15 mouse cellular contexts compared by ENCODE assay signal in genomic region chr8:46843855-46844254, GRCm38 (mm10).
DNase-seq lines count a peak whose midpoint lies in the region; ATAC-seq and TF ChIP-seq lines count a peak whose summit lies in the region.
"Had no signal": no experiment of that assay in that cellular context is flagged by ENCODE, and none has a peak within 500 bp of the region (broad histone marks: within the 10 kb centered on the region; RNA-seq: fewer than 3 reads in every experiment).

No protein-coding gene starts in this region.

- intact Hi-C loops in gastrocnemius, adult 2 months (cut with DNase I), result loop anchor here (2.0 to 5.0 kb wide), 2 partner anchors 42 to 103 kb away; no protein-coding TSS in a partner anchor

- H3K27me3 ChIP-seq in kidney, embryonic 16.5 days (ENCODE audit: insufficient read depth, low read length), result no peaks in the 10 kb centered on the region
- no peaks in the 10 kb centered on the region for H3K27me3 ChIP-seq in neural tube, embryonic 13.5 days
- H3K27me3 ChIP-seq in neural tube, embryonic 15.5 days (replicated peaks), result no peaks in the 10 kb centered on the region
- H3K27me3 ChIP-seq in stomach, embryonic 16.5 days (ENCODE audit: control insufficient read depth, insufficient read depth, low read length), result no peaks in the 10 kb centered on the region
- H3K27me3 ChIP-seq: limb, embryonic 15.5 days; midbrain, embryonic 13.5 days had no signal

- TF ChIP-seq CTCF in gastrocnemius, adult 2 months (IDR thresholded peaks at IDR 0.05), result no peak

- H3K4me2 ChIP-seq in kidney, embryonic 16.5 days (replicated peaks; ENCODE audit: low read depth, low read length), result no peak overlapping the region
- no peak overlapping the region for H3K4me2 ChIP-seq in neural tube, embryonic 13.5 days
- no peak overlapping the region for H3K4me2 ChIP-seq in neural tube, embryonic 15.5 days
- H3K4me2 ChIP-seq in stomach, embryonic 16.5 days (ENCODE audit: low read depth, low read length), result no peak overlapping the region
- H3K4me2 ChIP-seq: hindbrain, embryonic 14.5 days; limb, embryonic 15.5 days; midbrain, embryonic 13.5 days had no signal

- no peaks in the 10 kb centered on the region for H3K9me3 ChIP-seq in kidney, embryonic 16.5 days (ENCODE audit: low read length)
- H3K9me3 ChIP-seq in neural tube, embryonic 13.5 days, result no peaks in the 10 kb centered on the region
- H3K9me3 ChIP-seq in neural tube, embryonic 15.5 days (replicated peaks), result no peaks in the 10 kb centered on the region
- H3K9me3 ChIP-seq in stomach, embryonic 16.5 days (replicated peaks; ENCODE audit: control insufficient read depth, low read length), result no peaks in the 10 kb centered on the region
- H3K9me3 ChIP-seq: limb, embryonic 15.5 days; midbrain, embryonic 13.5 days had no signal

- 89% methylated on average over 4 of the region's 4 CpGs for whole genome bisulfite sequencing in kidney, embryonic 16.5 days
- WGBS in neural tube, embryonic 13.5 days, result 88% methylated on average over 4 of the region's 4 CpGs
- 91% methylated on average over 4 of the region's 4 CpGs for WGBS in neural tube, embryonic 15.5 days
- 86% methylated on average over 4 of the region's 4 CpGs for WGBS in stomach, embryonic 16.5 days

- H3K36me3 ChIP-seq in kidney, embryonic 16.5 days (ENCODE audit: insufficient read depth, low read length), result peaks cover 24% of the 10 kb centered on the region
- peaks cover 36% of the 10 kb centered on the region for H3K36me3 ChIP-seq in neural tube, embryonic 13.5 days
- peaks cover 8% of the 10 kb centered on the region; the same call in 1 of the 2 replicates for H3K36me3 ChIP-seq in neural tube, embryonic 15.5 days
- H3K36me3 ChIP-seq in stomach, embryonic 16.5 days (ENCODE audit: control insufficient read depth, insufficient read depth, low read length), result peaks cover 11% of the 10 kb centered on the region; the same call in 1 of the 2 replicates

- no peak overlapping the region for H3K4me3 ChIP-seq in gastrocnemius, adult 2 months
- H3K4me3 ChIP-seq in kidney, embryonic 16.5 days (ENCODE audit: low read length), result no peak overlapping the region
- no peak overlapping the region for H3K4me3 ChIP-seq in neural tube, embryonic 13.5 days
- no peak overlapping the region for H3K4me3 ChIP-seq in neural tube, embryonic 15.5 days (replicated peaks)
- no peak overlapping the region for H3K4me3 ChIP-seq in stomach, embryonic 16.5 days (replicated peaks; ENCODE audit: low read length)
- H3K4me3 ChIP-seq: limb, embryonic 15.5 days; midbrain, embryonic 13.5 days had no signal

- ATAC-seq in kidney, embryonic 16.5 days (ENCODE audit: low FRiP score, low TSS enrichment), result no peak
- no peak for ATAC-seq in neural tube, embryonic 13.5 days (ENCODE audit: low read depth)
- ATAC-seq in neural tube, embryonic 15.5 days (ENCODE audit: low FRiP score), result no peak
- no peak for ATAC-seq in stomach, embryonic 16.5 days (ENCODE audit: insufficient read depth, low FRiP score)
- ATAC-seq: forebrain, postnatal 0 days; midbrain, embryonic 13.5 days had no signal

- H3K9ac ChIP-seq in kidney, embryonic 16.5 days (replicated peaks; ENCODE audit: low read length), result no peak overlapping the region
- no peak overlapping the region for H3K9ac ChIP-seq in neural tube, embryonic 13.5 days
- no peak overlapping the region for H3K9ac ChIP-seq in neural tube, embryonic 15.5 days (replicated peaks)
- no peak overlapping the region for H3K9ac ChIP-seq in stomach, embryonic 16.5 days (ENCODE audit: low read length)
- H3K9ac ChIP-seq: forebrain, postnatal 0 days; hindbrain, embryonic 14.5 days; limb, embryonic 15.5 days; midbrain, embryonic 13.5 days had no signal

- no peak for DNase-seq in gastrocnemius, adult 2 months
- no peak for DNase-seq in gastrocnemius, postnatal 25 days
- DNase-seq in kidney, postnatal 10 days, result no peak
- DNase-seq in adrenal gland, postnatal 36 days, result no peak
- DNase-seq: adrenal gland, postnatal 10 days; forebrain, postnatal 0 days; retina, postnatal 1 day; thymus, adult 18-20 months had no signal

- H3K27ac ChIP-seq in gastrocnemius, adult 2 months, result peak overlapping the region; percentile 84
- H3K27ac ChIP-seq in kidney, embryonic 16.5 days (ENCODE audit: low read length), result peak overlapping the region; percentile 84
- H3K27ac ChIP-seq in neural tube, embryonic 13.5 days (replicated peaks), result peak overlapping the region; percentile 34; the same call in 1 of the 2 replicates
- no peak overlapping the region for H3K27ac ChIP-seq in neural tube, embryonic 15.5 days (replicated peaks)
- peak overlapping the region; percentile 87 for H3K27ac ChIP-seq in stomach, embryonic 16.5 days (ENCODE audit: low read length)
- H3K27ac ChIP-seq: midbrain, embryonic 13.5 days had no signal

- peaks cover 34% of the 10 kb centered on the region for H3K4me1 ChIP-seq in kidney, embryonic 16.5 days (ENCODE audit: insufficient read depth, low read length)
- H3K4me1 ChIP-seq in neural tube, embryonic 13.5 days (replicated peaks), result no peaks in the 10 kb centered on the region
- no peaks in the 10 kb centered on the region for H3K4me1 ChIP-seq in neural tube, embryonic 15.5 days
- peaks cover 28% of the 10 kb centered on the region for H3K4me1 ChIP-seq in stomach, embryonic 16.5 days (ENCODE audit: control insufficient read depth, insufficient read depth, low read length)
- H3K4me1 ChIP-seq: midbrain, embryonic 13.5 days had no signal
